Mouse (Mus musculus): ENCODE results near the gene Zfyve27.

Zfyve27 gene

GRCm38 (mm10) chr19:42142757-42143156 is 21.0 kb upstream of the Zfyve27 start:
- DNase-seq (ENCODE audit: low spot score), result no peak

DNA sequence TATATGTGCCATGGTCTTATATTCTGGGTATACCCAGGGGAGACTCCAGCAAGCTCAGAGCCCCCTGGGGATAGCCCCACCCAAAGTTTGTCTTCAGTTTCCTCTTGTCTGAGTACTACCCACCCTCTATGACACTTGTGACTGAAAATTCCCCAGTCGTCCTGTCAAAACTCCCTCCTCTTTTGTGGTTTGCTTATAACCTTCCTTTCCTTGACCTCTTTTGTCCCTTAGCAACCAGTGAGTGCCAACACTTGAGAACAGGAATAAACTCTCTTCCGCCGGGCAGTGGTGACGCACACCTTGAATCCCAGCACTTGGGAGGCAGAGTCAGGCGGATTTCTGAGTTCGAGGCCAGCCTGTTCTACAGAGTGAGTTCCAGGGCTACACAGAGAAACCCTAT is 19.7 kb upstream of the Zfyve27 start:
- peak; percentile 68 for DNase-seq (ENCODE audit: low spot score)

DNA sequence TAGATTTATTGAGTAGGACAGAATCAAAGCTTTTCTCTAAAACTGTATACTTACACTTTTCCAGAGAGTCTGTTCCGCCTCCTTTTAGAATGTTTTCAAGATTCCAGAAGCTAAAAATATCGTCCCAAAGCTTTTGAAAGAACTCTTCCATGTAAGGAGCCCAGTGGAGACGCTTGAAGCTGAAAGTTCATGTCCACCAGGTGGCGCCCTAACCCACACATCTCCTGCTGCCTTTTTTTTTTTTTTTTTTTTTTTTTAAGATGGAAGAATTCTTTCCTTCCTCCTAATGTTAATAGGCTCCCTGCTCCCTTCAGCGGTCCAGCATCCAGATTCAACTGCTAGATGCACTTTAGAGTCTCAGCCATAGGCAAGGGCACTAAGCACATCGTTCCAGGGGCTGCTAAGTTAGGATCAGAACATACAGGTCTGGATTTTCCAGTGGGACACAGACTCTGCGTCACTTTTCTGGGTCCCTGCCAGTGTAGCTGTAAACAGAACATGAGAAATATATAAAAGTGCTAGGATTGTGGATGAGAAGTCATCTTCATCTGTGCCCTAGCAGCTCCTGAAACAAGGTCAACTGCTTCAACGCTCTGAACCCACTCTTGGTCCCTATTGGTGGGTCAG is 19.1 kb upstream of the Zfyve27 start:
- peak; percentile 87 for DNase-seq (ENCODE audit: low spot score)

GRCm38 (mm10) chr19:42145210-42145609 is 18.5 kb upstream of the Zfyve27 start:
- DNase-seq (ENCODE audit: low spot score), result peak; percentile 78

- DNase-seq (ENCODE audit: low spot score), result no peak
Measured at GRCm38 (mm10) chr19:42145731-42146130, 18.0 kb upstream of the Zfyve27 start.

- peak; percentile 79 for DNase-seq (ENCODE audit: low spot score)
Measured at GRCm38 (mm10) chr19:42146276-42147010, 17.3 kb upstream of the Zfyve27 start.

GRCm38 (mm10) chr19:42147170-42147768 is 16.5 kb upstream of the Zfyve27 start, which contains the start of gene Marveld1:
Gene Marveld1, plus strand, starts transcription at chr19:42147400.
- peak; percentile 92 for DNase-seq (ENCODE audit: low spot score)

DNA sequence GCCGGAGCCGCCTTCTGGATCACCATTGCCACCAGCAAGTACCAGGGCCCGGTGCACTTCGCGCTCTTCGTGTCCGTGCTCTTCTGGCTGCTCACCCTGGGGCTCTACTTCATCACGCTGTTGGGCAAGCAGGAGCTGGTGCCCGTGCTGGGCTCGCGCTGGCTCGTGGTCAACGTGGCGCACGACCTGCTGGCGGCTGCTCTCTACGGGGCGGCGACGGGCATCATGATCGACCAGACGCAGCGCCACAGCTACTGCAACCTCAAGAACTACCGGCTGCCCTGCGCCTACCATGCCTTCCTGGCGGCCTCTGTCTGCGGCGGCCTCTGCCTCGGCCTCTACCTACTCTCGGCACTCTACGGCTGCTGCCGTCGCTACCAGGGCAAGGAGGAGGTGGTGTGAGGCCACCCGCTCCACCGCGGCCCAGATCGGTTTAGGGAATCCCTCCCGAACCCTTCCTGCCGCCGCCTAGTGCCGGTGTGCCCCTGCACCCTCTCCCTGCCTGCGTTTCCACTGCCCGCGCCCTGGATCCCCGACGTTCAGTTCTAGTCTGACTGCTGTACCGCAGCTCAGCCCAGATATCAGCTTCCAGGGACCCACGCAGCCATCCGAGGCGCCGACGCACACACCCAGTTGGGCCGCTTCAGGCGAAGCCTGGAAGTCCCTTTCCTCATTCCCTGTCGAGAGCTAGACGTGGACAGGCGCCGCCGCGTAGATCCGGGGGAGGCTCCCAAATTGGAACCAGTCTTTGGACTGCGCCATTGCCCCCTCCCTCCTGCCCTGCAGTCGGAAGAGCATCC is 15.8 kb upstream of the Zfyve27 start:
- DNase-seq (ENCODE audit: low spot score), result no peak

- DNase-seq (ENCODE audit: low spot score), result peak; percentile 74
Measured at GRCm38 (mm10) chr19:42148569-42148860, 15.2 kb upstream of the Zfyve27 start.

- DNase-seq (ENCODE audit: low spot score), result peak; percentile 91
Measured at GRCm38 (mm10) chr19:42151990-42152389, 11.8 kb upstream of the Zfyve27 start.

DNA sequence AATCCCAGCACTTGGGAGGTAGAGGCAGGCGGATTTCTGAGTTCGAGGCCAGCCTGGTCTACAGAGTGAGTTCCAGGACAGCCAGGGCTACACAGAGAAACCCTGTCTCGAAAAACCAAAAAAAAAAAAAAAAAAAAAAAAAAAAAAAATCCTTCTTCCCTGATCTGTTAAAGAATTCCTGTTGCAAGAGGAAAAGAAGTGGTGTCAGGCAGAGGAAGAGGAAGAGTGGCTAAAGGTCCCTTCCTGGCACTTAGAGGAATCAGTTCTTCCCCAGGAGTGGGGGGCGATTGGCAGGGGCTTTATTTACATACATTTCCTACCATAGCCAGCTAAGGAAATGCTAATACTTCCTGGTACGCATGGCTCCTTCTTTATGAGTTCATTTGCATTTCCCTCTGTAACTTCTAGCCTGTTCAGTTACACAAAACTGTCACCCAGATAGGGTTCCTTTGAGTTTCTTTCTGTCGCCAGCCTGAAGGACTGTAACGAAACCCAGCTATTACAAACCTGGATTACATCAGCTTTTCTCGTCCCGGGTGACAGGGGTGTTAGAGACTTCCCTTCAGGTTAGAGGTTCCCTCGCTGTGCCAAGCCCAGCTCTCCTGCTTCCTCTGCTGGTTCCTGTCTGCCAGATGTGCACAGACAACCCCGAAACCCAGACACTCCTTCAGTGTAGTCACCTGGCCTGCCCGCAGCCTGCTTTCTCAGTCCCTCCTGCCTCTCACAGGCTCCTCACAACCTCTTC is 6.1 kb upstream of the Zfyve27 start:
- DNase-seq (ENCODE audit: low spot score), result no peak

DNA sequence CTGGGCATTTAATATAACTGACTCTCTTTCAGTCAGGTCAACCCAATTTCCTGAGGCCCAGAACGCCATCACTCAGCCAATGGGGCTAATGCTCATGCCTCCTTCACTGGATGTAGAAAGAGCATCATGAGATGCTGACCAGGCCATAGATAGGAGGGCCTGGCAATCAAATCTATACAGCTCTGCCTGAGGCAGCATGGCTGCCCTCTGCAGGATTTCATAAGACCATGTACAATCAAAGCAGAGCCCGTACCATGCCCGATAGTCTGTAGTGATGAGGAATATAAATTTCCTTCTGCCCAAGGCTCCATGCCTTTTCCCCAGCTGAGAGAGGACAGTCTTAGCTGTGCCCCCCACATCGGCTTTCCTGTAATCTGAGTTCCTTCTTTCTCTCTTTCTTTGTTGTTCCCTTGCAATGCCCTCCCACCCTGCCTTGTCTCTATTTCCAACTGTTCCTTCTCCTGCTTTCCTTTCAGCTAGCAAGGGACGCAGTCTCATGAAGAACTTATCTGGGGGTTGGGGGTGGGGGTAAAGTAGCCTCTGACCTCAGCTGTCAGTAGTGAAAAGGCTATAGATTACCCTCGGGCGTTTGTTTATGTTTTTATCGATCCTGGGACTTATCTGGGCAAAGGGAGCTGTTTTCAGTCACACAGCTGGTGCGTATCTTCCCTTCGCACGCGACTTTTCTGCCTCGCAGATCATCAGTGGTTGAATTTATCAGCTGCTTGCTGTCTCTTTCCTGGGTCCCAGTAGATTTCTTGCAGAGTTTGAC is 5.3 kb upstream of the Zfyve27 start:
- DNase-seq (ENCODE audit: low spot score), result no peak

DNA sequence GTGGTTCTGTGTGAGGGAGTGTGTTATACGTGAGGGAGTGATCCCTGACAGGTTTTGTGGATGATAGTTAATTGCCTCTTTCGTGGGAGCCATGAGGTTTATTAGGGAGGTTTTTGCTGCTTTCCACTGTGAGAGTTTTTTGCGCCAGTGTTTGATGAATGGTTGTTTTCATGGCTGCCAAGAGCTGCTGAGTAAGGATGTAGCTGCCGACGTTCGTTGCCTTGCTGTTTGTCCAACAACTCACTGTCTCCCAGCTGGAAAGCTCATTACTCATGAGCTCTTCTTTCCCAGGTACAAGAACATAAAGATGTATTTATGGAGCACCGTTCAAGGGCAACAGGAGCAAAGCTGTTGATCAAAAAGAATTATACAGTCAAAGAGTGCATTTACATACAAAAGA is 437 bp downstream of the Zfyve27 start:
- DNase-seq (ENCODE audit: low spot score), result no peak

GRCm38 (mm10) chr19:42166130-42166529 is 2.4 kb downstream of the Zfyve27 start:
- peak; percentile 89 for DNase-seq (ENCODE audit: low spot score)

DNA sequence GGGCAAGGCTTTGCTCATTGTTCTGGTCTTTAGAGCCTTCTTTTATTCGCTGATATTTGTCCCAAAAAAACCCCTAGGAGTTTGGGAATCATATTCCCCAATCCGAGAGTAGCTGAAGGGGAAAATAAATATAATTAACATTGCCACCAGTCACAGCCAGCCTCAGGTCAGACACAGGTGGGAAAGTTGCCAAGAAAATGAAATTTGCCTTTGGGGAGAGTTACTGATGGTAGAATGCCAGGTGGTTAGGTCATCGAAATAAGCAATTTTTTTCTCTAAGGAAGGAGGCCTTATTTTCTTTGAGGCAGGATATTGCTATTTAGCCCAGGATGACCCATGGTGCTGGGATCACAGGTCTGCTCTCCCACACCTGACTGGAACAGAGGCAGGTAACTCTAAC is 3.0 kb downstream of the Zfyve27 start:
- no peak for DNase-seq (ENCODE audit: low spot score)

- DNase-seq (ENCODE audit: low spot score), result no peak
Measured at GRCm38 (mm10) chr19:42167489-42167888, 3.7 kb downstream of the Zfyve27 start.

DNA sequence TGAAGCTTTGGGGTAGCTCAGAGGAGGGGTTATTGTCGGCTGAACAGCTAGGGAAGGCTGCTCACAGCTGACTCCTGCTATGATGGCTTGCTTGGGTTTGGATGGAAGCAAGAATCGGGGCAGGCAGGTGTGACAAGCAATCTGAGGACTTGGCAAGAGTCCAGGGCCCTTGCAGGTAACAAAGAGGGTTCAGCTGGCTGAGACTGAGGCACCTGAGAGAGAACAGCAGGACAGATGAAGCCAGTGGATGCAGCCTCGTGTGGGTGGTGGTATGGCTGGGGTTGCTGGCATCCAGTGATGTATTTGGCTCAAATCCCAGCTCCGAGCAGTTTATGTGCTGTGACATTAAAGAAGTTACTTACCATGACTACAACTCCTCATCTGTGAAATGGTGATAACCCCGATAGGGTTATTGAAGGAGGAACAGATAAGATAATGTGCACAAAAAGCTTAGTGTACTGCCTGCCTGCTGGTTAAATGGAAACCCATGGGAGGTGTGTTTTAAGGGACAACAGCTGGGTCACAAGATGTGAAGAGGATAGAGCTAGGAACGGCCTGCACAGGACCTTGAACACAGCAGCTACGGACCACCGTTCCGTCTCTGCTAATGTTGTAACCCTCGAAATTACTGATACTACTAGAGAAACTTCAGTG is 5.7 kb downstream of the Zfyve27 start:
- no peak for DNase-seq (ENCODE audit: low spot score)

DNA sequence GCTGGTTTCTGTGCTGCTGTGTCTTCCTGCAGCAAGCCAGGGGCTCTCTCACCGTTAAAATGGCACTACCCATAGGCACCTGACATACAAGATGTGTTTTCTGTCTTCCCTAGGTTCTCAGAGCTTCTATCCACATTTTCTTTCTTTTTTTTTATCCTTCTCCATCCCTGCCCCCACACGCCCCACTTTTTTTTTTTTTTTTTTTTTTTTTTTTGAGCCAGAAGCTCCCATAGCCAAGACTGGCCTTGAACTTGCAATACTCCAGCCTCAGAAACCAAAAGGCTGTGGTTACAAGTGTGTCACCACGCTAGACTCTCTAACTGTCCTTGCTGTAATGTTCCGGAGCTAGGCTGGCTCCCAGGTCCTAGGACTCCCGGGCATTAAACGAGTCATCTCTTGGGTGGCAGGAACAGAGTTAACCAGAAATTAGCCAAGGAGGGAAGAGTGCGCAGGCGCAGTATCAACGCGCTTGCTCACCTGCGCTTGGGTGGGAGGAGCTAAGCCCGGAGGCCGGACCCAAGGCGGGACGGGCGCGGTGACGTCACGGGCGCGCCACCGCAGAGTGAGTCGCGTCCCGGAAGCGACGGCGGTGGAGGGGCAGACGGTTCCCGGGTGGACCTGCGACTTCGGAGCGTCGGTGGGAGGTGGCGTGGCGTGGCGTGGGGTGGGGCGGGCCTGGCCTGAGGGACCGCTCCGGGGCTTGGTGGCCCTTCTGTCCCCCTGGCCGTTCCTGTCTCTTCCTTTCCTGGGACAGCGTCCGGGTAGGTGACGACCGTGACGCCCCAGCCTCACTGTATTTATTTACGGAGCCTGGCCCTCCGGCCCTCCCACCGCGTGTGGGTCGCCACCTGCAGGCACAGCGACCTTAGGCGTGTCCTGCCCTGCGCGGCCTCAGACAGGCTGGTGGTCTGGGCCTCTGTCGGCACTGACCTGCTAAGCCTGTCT is 6.5 kb downstream of the Zfyve27 start:
- DNase-seq (ENCODE audit: low spot score), result peak; percentile 95

DNA sequence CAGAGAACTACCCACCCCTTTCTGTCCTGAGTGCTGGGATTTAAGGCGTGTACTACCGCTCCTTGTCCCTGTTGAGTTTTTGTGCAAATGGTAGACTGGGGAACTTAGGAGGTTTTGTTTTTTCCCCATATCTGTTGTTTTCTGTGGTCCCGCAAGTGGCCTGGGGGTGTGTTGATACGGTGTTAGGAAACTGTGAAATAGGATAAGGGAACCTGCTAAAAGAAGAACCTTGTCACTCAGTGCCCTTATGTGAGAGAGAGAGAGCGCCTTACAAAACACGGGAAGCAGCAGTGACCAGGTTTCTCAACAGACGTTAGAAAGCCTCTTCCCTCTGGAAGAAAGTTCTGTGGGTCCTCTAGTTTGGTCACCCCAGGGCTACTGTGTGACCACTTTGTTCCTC is 13.1 kb downstream of the Zfyve27 start:
- no peak for DNase-seq (ENCODE audit: low spot score)

DNA sequence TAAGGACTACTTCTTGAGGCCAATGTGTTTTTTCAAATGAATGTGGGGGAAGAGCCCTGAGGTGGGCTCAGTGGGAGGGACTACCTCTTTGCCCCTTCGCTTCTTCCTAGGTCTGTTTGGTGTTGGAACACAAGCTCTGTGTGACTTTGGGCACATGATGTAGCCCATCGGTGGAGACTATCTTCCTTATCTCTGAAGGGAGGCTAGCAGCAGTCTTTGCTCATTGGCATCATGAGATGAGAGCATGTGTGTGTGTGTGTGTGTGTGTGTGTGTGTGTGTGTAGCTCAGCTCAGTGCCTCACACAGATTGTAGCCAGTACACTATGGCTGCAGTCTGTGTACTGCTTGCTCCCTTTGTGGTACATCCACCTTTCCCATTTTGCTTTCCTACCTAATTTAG is 13.7 kb downstream of the Zfyve27 start:
- no peak for DNase-seq (ENCODE audit: low spot score)
